Comparison of ENCODE assay signal across 8 mouse cellular contexts in the genomic region with DNA sequence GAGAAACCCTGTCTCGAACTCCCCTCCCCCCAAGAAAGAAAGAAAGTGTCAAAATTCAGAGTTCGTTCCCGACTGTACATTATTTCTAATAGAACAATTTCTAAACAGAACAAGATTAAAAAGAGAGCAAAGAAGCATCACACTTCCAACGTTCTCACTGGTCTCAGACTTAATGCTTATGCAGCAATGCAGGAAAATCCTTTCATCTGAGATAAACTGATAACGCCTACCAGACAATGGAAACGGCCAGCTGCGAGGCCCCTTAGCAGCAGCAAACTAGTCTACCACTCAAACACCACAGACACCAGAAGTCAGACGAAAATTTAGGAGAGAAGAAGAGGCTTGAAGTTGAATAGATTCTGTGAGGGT. TPM values are rescaled to one million over a fixed set of nuclear protein-coding genes. Genes with fewer than 3 reads are reported as not detected.
DNase-seq lines count a peak whose midpoint lies in the region; ATAC-seq and TF ChIP-seq lines count a peak whose summit lies in the region.

No protein-coding gene starts in this region.

- no peak for ATAC-seq in kidney, embryonic 16.5 days (ENCODE audit: low FRiP score, low TSS enrichment)
- no peak for ATAC-seq in hindbrain, embryonic 12.5 days (ENCODE audit: low FRiP score)
- peak; percentile 13; the same call in 1 of the 2 replicates for ATAC-seq in midbrain, embryonic 12.5 days (ENCODE audit: low FRiP score, low read depth)

- H3K4me2 ChIP-seq in kidney, embryonic 16.5 days (replicated peaks; ENCODE audit: low read depth, low read length): peak overlapping the region; percentile 63
- H3K4me2 ChIP-seq in hindbrain, embryonic 12.5 days (replicated peaks): peak overlapping the region; percentile 71
- H3K4me2 ChIP-seq in midbrain, embryonic 12.5 days (replicated peaks): peak overlapping the region; percentile 64

- H3K9me3 ChIP-seq in kidney, embryonic 16.5 days (ENCODE audit: low read length): no peaks in the 10 kb centered on the region
- no peaks in the 10 kb centered on the region for H3K9me3 ChIP-seq in hindbrain, embryonic 12.5 days (replicated peaks)
- H3K9me3 ChIP-seq in midbrain, embryonic 12.5 days: no peaks in the 10 kb centered on the region

- no peak for TF ChIP-seq POLR2A in bone marrow, adult 2 months (IDR thresholded peaks at IDR 0.05; ENCODE audit: borderline replicate concordance, control insufficient read depth, low read depth, low read length)

- H3K9ac ChIP-seq in kidney, embryonic 16.5 days (replicated peaks; ENCODE audit: low read length): peak overlapping the region; percentile 96
- H3K9ac ChIP-seq in hindbrain, embryonic 12.5 days: no peak overlapping the region; the same call in 1 of the 2 replicates
- peak overlapping the region; percentile 76; the same call in 1 of the 2 replicates for H3K9ac ChIP-seq in midbrain, embryonic 12.5 days (replicated peaks)

- intact Hi-C loops in left cerebral cortex, postnatal 14 days (cut with DNase I): loop anchor here (5.0 kb wide), 2 partner anchors 36 to 261 kb away; no protein-coding TSS in a partner anchor

- no peak for TF ChIP-seq CTCF in bone marrow, adult 2 months (IDR thresholded peaks at IDR 0.05; ENCODE audit: control insufficient read depth, insufficient read depth, low read length)

- no peak for DNase-seq in kidney, postnatal 36 days
- no peak for DNase-seq in right cerebral cortex, postnatal 25 days
- no peak for DNase-seq in left cerebral cortex, postnatal 14 days (ENCODE audit: low spot score in 2 of 2)
- no peak for DNase-seq in right cerebral cortex, postnatal 4 days

- peaks cover 13% of the 10 kb centered on the region; the same call in 1 of the 2 replicates for H3K4me1 ChIP-seq in kidney, embryonic 16.5 days (ENCODE audit: insufficient read depth, low read length)
- no peaks in the 10 kb centered on the region; the same call in 1 of the 2 replicates for H3K4me1 ChIP-seq in bone marrow, adult 2 months (ENCODE audit: control insufficient read depth, insufficient read depth, low read length)
- H3K4me1 ChIP-seq in hindbrain, embryonic 12.5 days: peaks cover 11% of the 10 kb centered on the region
- H3K4me1 ChIP-seq in midbrain, embryonic 12.5 days: no peaks in the 10 kb centered on the region

- WGBS in kidney, embryonic 16.5 days: 14% methylated on average over 8 of the region's 8 CpGs
- 17% methylated on average over 8 of the region's 8 CpGs for WGBS in bone marrow, adult 2 months
- WGBS in hindbrain, embryonic 12.5 days: 14% methylated on average over 8 of the region's 8 CpGs
- WGBS in midbrain, embryonic 12.5 days: 19% methylated on average over 8 of the region's 8 CpGs

- H3K27me3 ChIP-seq in kidney, embryonic 16.5 days (ENCODE audit: insufficient read depth, low read length): no peaks in the 10 kb centered on the region
- H3K27me3 ChIP-seq in hindbrain, embryonic 12.5 days: no peaks in the 10 kb centered on the region
- H3K27me3 ChIP-seq in midbrain, embryonic 12.5 days: no peaks in the 10 kb centered on the region

- H3K27ac ChIP-seq in kidney, embryonic 16.5 days (ENCODE audit: low read length): peak overlapping the region; percentile 99
- H3K27ac ChIP-seq in bone marrow, adult 2 months (ENCODE audit: control insufficient read depth, insufficient read depth, low read depth, low read length, poor library complexity): peak overlapping the region; percentile 99
- H3K27ac ChIP-seq in hindbrain, embryonic 12.5 days: peak overlapping the region; percentile 96
- H3K27ac ChIP-seq in midbrain, embryonic 12.5 days (replicated peaks): peak overlapping the region; percentile 96

- peak overlapping the region; percentile 91 for H3K4me3 ChIP-seq in kidney, embryonic 16.5 days (ENCODE audit: low read length)
- peak overlapping the region; percentile 89 for H3K4me3 ChIP-seq in bone marrow, adult 2 months (replicated peaks; ENCODE audit: control insufficient read depth, low read depth, low read length)
- H3K4me3 ChIP-seq in hindbrain, embryonic 12.5 days: peak overlapping the region; percentile 77
- peak overlapping the region; percentile 81 for H3K4me3 ChIP-seq in midbrain, embryonic 12.5 days

- H3K36me3 ChIP-seq in kidney, embryonic 16.5 days (ENCODE audit: insufficient read depth, low read length): peaks cover 17% of the 10 kb centered on the region
- H3K36me3 ChIP-seq in hindbrain, embryonic 12.5 days: peaks cover 17% of the 10 kb centered on the region; the same call in 1 of the 2 replicates
- peaks cover 18% of the 10 kb centered on the region for H3K36me3 ChIP-seq in midbrain, embryonic 12.5 days

RNA-seq across cellular contexts. Expression of a gene that starts 0.4 kb away (rescaled TPM):
- polyA plus RNA-seq in kidney, embryonic 16.5 days (2015; fragmentation: Nextera tagmentation; extraction: Ambion mirVana): 56.8 and 59.5 TPM in 2 replicates
- polyA plus RNA-seq in bone marrow, adult 2 months (2011; ENCODE audit: insufficient read depth, insufficient read length, low replicate concordance, missing spikeins): 35.1 and 55.3 TPM in 2 replicates
- 55.3 and 61.5 TPM in 2 replicates for polyA plus RNA-seq in hindbrain, embryonic 12.5 days (2016; fragmentation: Nextera tagmentation; extraction: Ambion mirVana)
- 69.6 and 71.6 TPM in 2 replicates for polyA plus RNA-seq in midbrain, embryonic 12.5 days (2016; fragmentation: Nextera tagmentation; extraction: Ambion mirVana)
- 10 to 100 TPM; 13.3 to 14.2 TPM for total RNA-seq in left cerebral cortex, postnatal 14 days (2021)

RNA-seq across cellular contexts. Expression of a gene that starts 22.0 kb away (rescaled TPM):
- 865 and 917 TPM in 2 replicates for polyA plus RNA-seq in kidney, embryonic 16.5 days (2015; fragmentation: Nextera tagmentation; extraction: Ambion mirVana)
- 41.2 and 87.8 TPM in 2 replicates for polyA plus RNA-seq in bone marrow, adult 2 months (2011; ENCODE audit: insufficient read depth, insufficient read length, low replicate concordance, missing spikeins)
- polyA plus RNA-seq in hindbrain, embryonic 12.5 days (2016; fragmentation: Nextera tagmentation; extraction: Ambion mirVana): 727 and 828 TPM in 2 replicates
- 910 and 914 TPM in 2 replicates for polyA plus RNA-seq in midbrain, embryonic 12.5 days (2016; fragmentation: Nextera tagmentation; extraction: Ambion mirVana)
- 10 to 100 TPM; 49.7 to 50.1 TPM for total RNA-seq in left cerebral cortex, postnatal 14 days (2021)

RNA-seq across cellular contexts. Expression of a gene that starts 22.1 kb away (rescaled TPM):
- 5.1 and 6.4 TPM in 2 replicates for polyA plus RNA-seq in kidney, embryonic 16.5 days (2015; fragmentation: Nextera tagmentation; extraction: Ambion mirVana)
- polyA plus RNA-seq in bone marrow, adult 2 months (2011; ENCODE audit: insufficient read depth, insufficient read length, low replicate concordance, missing spikeins): 14.4 TPM in 1 of 2 replicates, not detected in the other
- polyA plus RNA-seq in hindbrain, embryonic 12.5 days (2016; fragmentation: Nextera tagmentation; extraction: Ambion mirVana): 6.8 and 8.7 TPM in 2 replicates
- polyA plus RNA-seq in midbrain, embryonic 12.5 days (2016; fragmentation: Nextera tagmentation; extraction: Ambion mirVana): 8.0 and 8.2 TPM in 2 replicates
- 1 to 10 TPM; 5.0 to 5.5 TPM for total RNA-seq in left cerebral cortex, postnatal 14 days (2021)

RNA-seq across cellular contexts. Expression of a gene that starts 48.6 kb away (rescaled TPM):
- polyA plus RNA-seq in kidney, embryonic 16.5 days (2015; fragmentation: Nextera tagmentation; extraction: Ambion mirVana): 0.25 and 0.51 TPM in 2 replicates
- 1.2 and 3.8 TPM in 2 replicates for polyA plus RNA-seq in bone marrow, adult 2 months (2011; ENCODE audit: insufficient read depth, insufficient read length, low replicate concordance, missing spikeins)
- polyA plus RNA-seq in hindbrain, embryonic 12.5 days (2016; fragmentation: Nextera tagmentation; extraction: Ambion mirVana): not detected in 2 replicates
- not detected in 2 replicates for polyA plus RNA-seq in midbrain, embryonic 12.5 days (2016; fragmentation: Nextera tagmentation; extraction: Ambion mirVana)
- total RNA-seq in left cerebral cortex, postnatal 14 days (2021): 1 to 10 TPM in 1 of 2 experiments, under 1 TPM in 1; 0.76 to 1.3 TPM
